Mouse (Mus musculus): ENCODE measurements around the gene Pus3. TPM values are rescaled to one million over a fixed set of nuclear protein-coding genes. Genes with fewer than 3 reads are reported as not detected.

The Pus3 gene
- polyA plus RNA-seq, 2 experiments = 6.0 to 7.2 TPM

DNA sequence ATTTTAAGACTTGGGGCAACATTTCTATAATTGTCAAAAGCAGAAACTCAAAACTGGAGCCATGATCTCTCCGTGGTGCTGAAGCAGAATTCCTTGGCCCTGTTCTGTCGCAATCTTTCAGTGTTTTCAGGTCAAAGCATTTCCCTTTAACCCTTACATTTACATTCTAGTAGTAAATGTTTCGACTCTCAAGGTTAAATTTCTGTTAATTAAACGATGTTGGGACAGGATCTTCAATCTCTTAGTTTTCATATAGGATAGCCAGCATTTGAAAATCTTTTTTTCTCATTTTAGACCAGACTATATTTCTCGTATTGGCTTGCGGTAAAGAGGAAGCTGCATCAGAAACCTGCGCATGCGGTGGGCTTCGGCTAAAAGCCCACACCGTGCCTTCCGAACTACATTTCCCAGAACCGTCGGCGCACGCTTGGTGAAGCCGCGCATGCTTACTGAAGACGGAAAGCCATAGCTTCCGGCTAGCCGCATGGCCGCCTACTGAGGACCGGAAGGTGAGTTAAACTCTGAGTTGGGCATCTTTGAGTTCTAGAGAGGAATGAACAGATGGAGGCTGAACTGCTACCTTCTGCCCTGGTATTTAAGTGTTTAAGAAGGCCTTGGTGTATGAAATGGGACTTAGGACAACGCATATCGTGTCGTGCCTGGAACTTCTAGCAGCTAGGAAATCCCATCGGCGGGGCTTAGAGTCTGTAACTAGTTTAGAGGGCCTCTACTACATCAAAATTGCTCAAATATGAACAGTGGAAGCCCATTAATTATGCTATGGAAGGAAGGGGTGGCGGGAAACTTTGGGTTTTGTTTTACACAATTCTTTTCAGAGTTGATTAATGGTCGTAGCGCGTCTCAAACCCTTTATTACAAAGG is 855 bp downstream of the Pus3 start:
- Histone ChIP-seq H3K27ac (no peak overlapping the region), H3K27me3 (ENCODE audit: control insufficient read depth, insufficient read depth, low read length) (peaks cover 34% of the 10 kb centered on the region)

DNA sequence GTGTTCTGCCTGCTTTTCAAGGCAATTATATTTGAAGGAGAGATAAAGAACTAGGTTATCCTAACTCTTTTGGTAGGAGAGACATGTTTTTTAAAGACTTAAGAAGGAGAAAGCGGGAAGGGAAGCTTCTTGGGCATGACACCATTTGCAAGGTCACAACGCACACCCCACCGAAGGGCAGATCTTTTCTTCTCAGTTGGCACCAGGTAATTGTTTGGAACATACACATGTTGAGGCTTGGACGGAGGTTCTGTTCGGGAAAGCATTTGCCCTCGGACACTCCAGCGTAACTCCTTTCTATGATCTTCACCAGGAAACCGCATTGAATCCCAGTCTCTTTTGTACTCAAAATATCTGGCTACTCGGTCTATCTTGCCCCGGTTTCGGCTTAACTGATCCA is 2.7 kb downstream of the Pus3 start:
- Histone ChIP-seq H3K36me3 (replicated peaks; ENCODE audit: control insufficient read depth, insufficient read depth, low read depth) (peaks cover 28% of the 10 kb centered on the region), H3K27me3 (ENCODE audit: control insufficient read depth, insufficient read depth, low read length) (peaks cover 31% of the 10 kb centered on the region), H3K9ac (replicated peaks) (no peak overlapping the region), H3K4me1 (replicated peaks; ENCODE audit: control insufficient read depth in 2 of 2, insufficient read depth in 2 of 2, low read length in 1 of 2) (peaks cover 6 to 10% of the 10 kb centered on the region in 2 experiments), H3K27ac (no peak overlapping the region), H3K9me3 (ENCODE audit: control insufficient read depth, low read length) (no peaks in the 10 kb centered on the region), H3K4me2 (ENCODE audit: low read depth) (no peak overlapping the region), H3K4me3 (ENCODE audit: insufficient read depth in 1 of 2, low read depth in 2 of 2, low read length in 2 of 2) (no peak overlapping the region)
- DNase-seq (ENCODE audit: low read depth in 3 of 3, low spot score in 3 of 3) (no peak), ATAC-seq (ENCODE audit: insufficient read depth) (no peak)
- WGBS (ENCODE audit: insufficient replicate concordance) = 85% methylated on average over 11 of the region's 11 CpGs
- no peak for TF ChIP-seq EP300 (IDR thresholded peaks at IDR 0.05; ENCODE audit: low read depth)
- no peak for TF ChIP-seq CTCF (IDR thresholded peaks at IDR 0.05; ENCODE audit: low read depth)

More for the DNA sequence above, 855 bp downstream of the Pus3 start:
- Histone ChIP-seq H3K4me3 (ENCODE audit: insufficient read depth in 1 of 2, low read depth in 2 of 2, low read length in 2 of 2) (peak overlapping the region; percentile 70 to 86), H3K36me3 (replicated peaks; ENCODE audit: control insufficient read depth, insufficient read depth, low read depth) (peaks cover 14% of the 10 kb centered on the region), H3K9me3 (ENCODE audit: control insufficient read depth, low read length) (no peaks in the 10 kb centered on the region), H3K4me1 (replicated peaks; ENCODE audit: control insufficient read depth in 2 of 2, insufficient read depth in 2 of 2, low read length in 1 of 2) (peaks cover 6 to 10% of the 10 kb centered on the region in 2 experiments), H3K4me2 (ENCODE audit: low read depth) (peak overlapping the region; percentile 69), H3K9ac (replicated peaks) (peak overlapping the region; percentile 56)
- TF ChIP-seq EP300 (IDR thresholded peaks at IDR 0.05; ENCODE audit: low read depth) (no peak), CTCF (IDR thresholded peaks at IDR 0.05; ENCODE audit: low read depth) (no peak)
- WGBS (ENCODE audit: insufficient replicate concordance) = 1% methylated on average over 31 of the region's 31 CpGs
- DNase-seq (ENCODE audit: low read depth in 3 of 3, low spot score in 3 of 3) (peak; percentile 54 to 60 (median 54)), ATAC-seq (ENCODE audit: insufficient read depth) (peak; percentile 76)

DNA sequence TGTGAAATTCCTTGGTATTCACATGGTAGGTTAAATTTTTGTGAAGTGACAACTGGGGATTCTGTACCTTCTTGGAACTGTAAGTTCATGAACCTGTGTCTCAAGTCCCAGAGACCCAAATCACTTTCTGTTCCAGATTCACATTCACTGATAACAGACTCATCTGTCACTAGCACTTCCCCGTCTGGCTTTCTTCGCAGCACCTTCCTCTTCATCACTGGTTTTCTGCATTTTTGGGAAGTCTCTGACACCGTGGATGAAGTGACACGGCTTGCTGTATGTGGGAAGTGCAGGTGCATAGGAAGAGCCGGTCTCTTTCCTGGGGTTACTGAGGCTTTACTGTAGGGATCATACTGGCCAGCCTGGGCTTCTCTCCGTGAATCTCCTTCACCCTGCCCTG is 3.2 kb downstream of the Pus3 start:
- TF ChIP-seq CTCF (IDR thresholded peaks at IDR 0.05; ENCODE audit: low read depth) (no peak), EP300 (IDR thresholded peaks at IDR 0.05; ENCODE audit: low read depth) (no peak)
- no peak for DNase-seq (ENCODE audit: low read depth in 3 of 3, low spot score in 3 of 3)
- Histone ChIP-seq H3K36me3 (replicated peaks; ENCODE audit: control insufficient read depth, insufficient read depth, low read depth) (peaks cover 33% of the 10 kb centered on the region), H3K27ac (no peak overlapping the region), H3K4me1 (replicated peaks; ENCODE audit: control insufficient read depth in 2 of 2, insufficient read depth in 2 of 2, low read length in 1 of 2) (peaks cover 6 to 10% of the 10 kb centered on the region in 2 experiments), H3K27me3 (ENCODE audit: control insufficient read depth, insufficient read depth, low read length) (peaks cover 26% of the 10 kb centered on the region), H3K9ac (replicated peaks) (no peak overlapping the region), H3K9me3 (ENCODE audit: control insufficient read depth, low read length) (no peaks in the 10 kb centered on the region), H3K4me2 (ENCODE audit: low read depth) (no peak overlapping the region), H3K4me3 (ENCODE audit: insufficient read depth in 1 of 2, low read depth in 2 of 2, low read length in 2 of 2) (no peak overlapping the region)
- 56% methylated on average over 6 of the region's 6 CpGs for WGBS (ENCODE audit: insufficient replicate concordance)
- ATAC-seq (ENCODE audit: insufficient read depth) = no peak

DNA sequence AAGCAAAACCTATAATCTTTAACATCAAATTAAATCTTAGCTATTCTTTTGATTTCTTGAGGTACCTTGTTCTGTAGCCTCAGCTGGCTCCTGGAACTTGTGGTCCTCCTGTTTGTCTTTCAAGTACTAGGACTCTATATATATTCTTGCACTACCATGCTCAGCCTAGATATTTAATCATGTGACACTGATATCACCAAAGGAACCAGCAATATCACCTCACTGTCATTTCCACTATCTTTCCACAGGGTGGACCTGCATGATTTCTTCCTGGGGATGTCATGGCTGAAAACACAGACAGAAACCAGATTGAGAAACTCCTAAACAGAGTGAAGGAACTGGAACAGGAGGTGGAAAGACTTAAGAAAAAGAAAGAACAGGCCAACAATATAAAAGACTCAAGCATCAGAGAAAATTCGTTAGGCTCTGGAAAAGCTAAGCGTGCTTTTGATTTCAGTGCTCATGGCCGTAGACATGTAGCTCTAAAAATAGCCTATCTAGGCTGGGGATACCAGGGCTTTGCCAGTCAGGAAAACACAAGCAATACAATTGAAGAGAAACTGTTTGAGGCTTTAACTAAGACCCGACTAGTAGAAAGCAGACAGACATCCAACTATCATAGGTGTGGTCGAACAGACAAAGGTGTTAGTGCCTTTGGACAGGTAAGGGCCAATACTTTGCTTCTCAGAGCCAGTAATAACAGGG is 6.3 kb downstream of the Pus3 start:
- peaks cover 45% of the 10 kb centered on the region for H3K36me3 ChIP-seq (replicated peaks; ENCODE audit: control insufficient read depth, insufficient read depth, low read depth)
- no peaks in the 10 kb centered on the region for H3K9me3 ChIP-seq (ENCODE audit: control insufficient read depth, low read length)
- H3K4me1 ChIP-seq (replicated peaks; ENCODE audit: control insufficient read depth in 2 of 2, insufficient read depth in 2 of 2, low read length in 1 of 2) = peaks cover 0 to 5% of the 10 kb centered on the region in 2 experiments; a peak in 3 of 4 replicates
- H3K27me3 ChIP-seq (ENCODE audit: control insufficient read depth, insufficient read depth, low read length) = no peaks in the 10 kb centered on the region
- H3K4me2 ChIP-seq (ENCODE audit: low read depth) = no peak overlapping the region
- WGBS (ENCODE audit: insufficient replicate concordance) = 74% methylated on average over 5 of the region's 5 CpGs
- no peak overlapping the region for H3K4me3 ChIP-seq (ENCODE audit: insufficient read depth in 1 of 2, low read depth in 2 of 2, low read length in 2 of 2)
- no peak for TF ChIP-seq CTCF (IDR thresholded peaks at IDR 0.05; ENCODE audit: low read depth)
- TF ChIP-seq EP300 (IDR thresholded peaks at IDR 0.05; ENCODE audit: low read depth) = no peak
- ATAC-seq (ENCODE audit: insufficient read depth) (no peak), DNase-seq (ENCODE audit: low read depth in 3 of 3, low spot score in 3 of 3) (no peak)
- no peak overlapping the region for H3K27ac ChIP-seq
- no peak overlapping the region for H3K9ac ChIP-seq (replicated peaks)

DNA sequence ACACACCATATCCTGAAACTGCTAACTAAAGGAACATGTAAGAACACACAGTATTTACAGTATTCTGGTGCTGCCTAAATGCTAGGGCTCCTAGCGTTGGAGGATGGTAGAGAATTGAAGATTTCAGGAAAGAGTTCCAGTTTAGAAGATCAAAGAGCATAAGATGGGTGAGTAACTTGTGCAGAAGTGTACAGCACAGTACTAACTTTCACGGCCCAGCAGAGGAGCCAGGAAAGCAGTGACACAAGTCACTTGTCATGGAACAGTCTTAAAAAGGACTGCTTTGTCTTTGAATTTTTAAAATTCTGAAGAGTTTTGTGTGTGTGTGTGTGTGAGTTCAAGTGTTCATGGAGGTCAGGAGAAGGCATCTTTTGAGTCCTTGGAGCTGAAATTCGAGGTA is 9.6 kb downstream of the Pus3 start:
- ATAC-seq (ENCODE audit: insufficient read depth) (no peak), DNase-seq (ENCODE audit: low read depth in 3 of 3, low spot score in 3 of 3) (no peak)
- TF ChIP-seq CTCF (IDR thresholded peaks at IDR 0.05; ENCODE audit: low read depth) = no peak
- TF ChIP-seq EP300 (IDR thresholded peaks at IDR 0.05; ENCODE audit: low read depth) = no peak
- Histone ChIP-seq H3K4me1 (replicated peaks; ENCODE audit: control insufficient read depth in 2 of 2, insufficient read depth in 2 of 2, low read length in 1 of 2) (peaks cover 0 to 4% of the 10 kb centered on the region in 2 experiments; a peak in 2 of 4 replicates), H3K4me2 (ENCODE audit: low read depth) (peak overlapping the region; percentile 84), H3K4me3 (ENCODE audit: insufficient read depth in 1 of 2, low read depth in 2 of 2, low read length in 2 of 2) (no peak overlapping the region; a peak in 1 of 4 replicates), H3K9me3 (ENCODE audit: control insufficient read depth, low read length) (no peaks in the 10 kb centered on the region), H3K27me3 (ENCODE audit: control insufficient read depth, insufficient read depth, low read length) (no peaks in the 10 kb centered on the region; the same call in 1 of the 2 replicates), H3K27ac (no peak overlapping the region), H3K36me3 (replicated peaks; ENCODE audit: control insufficient read depth, insufficient read depth, low read depth) (peaks cover 36% of the 10 kb centered on the region), H3K9ac (replicated peaks) (no peak overlapping the region)
- WGBS (ENCODE audit: insufficient replicate concordance) = 82% methylated on average over 3 of the region's 3 CpGs
